Mouse (Mus musculus) 3T3-L1 (cell line): ENCODE results near the gene Slc2a9.

ENCODE experiments used
- DNase-seq: peaks from one replicate; pipeline ENCODE4 v3.0.0-alpha.2; 2015; ENCODE audit warnings: low read depth, low spot score

Gene Slc2a9

GRCm38 (mm10) chr5:38502992-38503391, at the start of gene Slc2a9:
Slc2a9 (minus strand) TSS chr5:38503143.
- DNase-seq: no peak

- DNase-seq: no peak
These were observed 49.7 kb upstream of the Slc2a9 start for GRCm38 (mm10) chr5:38552615-38553014.

GRCm38 (mm10) chr5:38550221-38550768, 47.4 kb upstream of the Slc2a9 start:
- peak; percentile 59 for DNase-seq

- DNase-seq: peak; percentile 86
These were observed 46.5 kb upstream of the Slc2a9 start for GRCm38 (mm10) chr5:38549461-38549909.

GRCm38 (mm10) chr5:38547375-38547774, 44.4 kb upstream of the Slc2a9 start:
- DNase-seq: no peak

GRCm38 (mm10) chr5:38544423-38545415, 41.8 kb upstream of the Slc2a9 start:
- DNase-seq: peak; percentile 93

- DNase-seq: no peak
These were observed 40.7 kb upstream of the Slc2a9 start for GRCm38 (mm10) chr5:38543496-38544217.

GRCm38 (mm10) chr5:38541728-38542127, 38.8 kb upstream of the Slc2a9 start:
- no peak for DNase-seq

GRCm38 (mm10) chr5:38540898-38541297, 38.0 kb upstream of the Slc2a9 start:
- DNase-seq: no peak

- DNase-seq: no peak
These were observed 35.6 kb upstream of the Slc2a9 start for GRCm38 (mm10) chr5:38538508-38538907.

GRCm38 (mm10) chr5:38537845-38538244, 34.9 kb upstream of the Slc2a9 start:
- DNase-seq: no peak

GRCm38 (mm10) chr5:38536822-38537221, 33.9 kb upstream of the Slc2a9 start:
- no peak for DNase-seq

- no peak for DNase-seq
These were observed 29.1 kb upstream of the Slc2a9 start for GRCm38 (mm10) chr5:38532084-38532483.

- peak; percentile 64 for DNase-seq
These were observed 26.9 kb upstream of the Slc2a9 start for GRCm38 (mm10) chr5:38529724-38530428.

- DNase-seq: no peak
These were observed 20.0 kb upstream of the Slc2a9 start for GRCm38 (mm10) chr5:38522977-38523376.

- no peak for DNase-seq
These were observed 17.9 kb upstream of the Slc2a9 start for GRCm38 (mm10) chr5:38520838-38521237.

- DNase-seq: peak; percentile 78
These were observed 13.3 kb upstream of the Slc2a9 start for GRCm38 (mm10) chr5:38516267-38516666.

- no peak for DNase-seq
These were observed 10.0 kb upstream of the Slc2a9 start for GRCm38 (mm10) chr5:38512991-38513390.

GRCm38 (mm10) chr5:38509568-38509967, 6.6 kb upstream of the Slc2a9 start:
- DNase-seq: no peak

GRCm38 (mm10) chr5:38505435-38505765, 2.5 kb upstream of the Slc2a9 start:
- DNase-seq: peak; percentile 69

GRCm38 (mm10) chr5:38504747-38505434, 1.9 kb upstream of the Slc2a9 start:
- DNase-seq: peak; percentile 70
